Mouse (Mus musculus) telencephalon, adult 2 months (tissue): ENCODE data around the gene Ankrd44.

ENCODE experiments used
- DNase-seq: peaks from one replicate; pipeline ENCODE4 v3.0.0-alpha.2; 2011; ENCODE audit warnings: low read depth, low spot score

The Ankrd44 gene

GRCm38 (mm10) chr1:54850077-54850476 lies 76.1 kb downstream of the Ankrd44 start:
- no peak for DNase-seq

- DNase-seq: no peak
These were observed 78.9 kb downstream of the Ankrd44 start for GRCm38 (mm10) chr1:54847238-54847637.

DNA sequence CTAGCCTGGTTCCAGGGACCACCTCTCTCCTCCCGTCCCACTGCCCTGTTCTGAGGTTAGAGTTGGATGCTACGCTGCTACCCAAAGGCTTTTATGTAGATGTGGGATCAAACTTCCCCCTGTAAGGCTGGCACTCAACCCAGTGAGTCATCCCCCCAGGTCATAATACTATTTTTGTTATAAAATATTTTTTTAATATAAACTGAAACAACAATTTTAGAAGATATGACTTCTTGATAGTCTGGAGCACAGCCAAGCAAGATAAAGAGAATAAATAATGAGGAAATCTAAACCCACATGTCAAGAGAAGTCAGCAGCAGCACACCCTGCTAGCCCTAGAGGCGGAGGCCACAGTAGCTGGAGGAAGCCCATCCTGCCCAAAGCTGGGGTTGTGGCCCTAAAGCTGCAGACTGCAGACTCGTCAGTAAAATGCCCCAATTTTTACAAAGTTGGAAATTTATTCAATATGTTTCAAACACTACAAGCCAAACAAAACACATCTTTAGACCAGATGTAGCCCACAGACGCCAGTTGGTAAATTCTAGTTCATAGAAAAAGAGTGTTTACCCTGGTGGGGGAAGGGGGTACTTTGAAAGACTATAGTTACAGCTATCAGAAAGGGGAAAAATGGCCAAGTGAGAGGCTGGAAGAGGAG lies 79.7 kb downstream of the Ankrd44 start:
- DNase-seq: no peak

- DNase-seq: no peak
These were observed 81.8 kb downstream of the Ankrd44 start for GRCm38 (mm10) chr1:54844361-54844760.

DNA sequence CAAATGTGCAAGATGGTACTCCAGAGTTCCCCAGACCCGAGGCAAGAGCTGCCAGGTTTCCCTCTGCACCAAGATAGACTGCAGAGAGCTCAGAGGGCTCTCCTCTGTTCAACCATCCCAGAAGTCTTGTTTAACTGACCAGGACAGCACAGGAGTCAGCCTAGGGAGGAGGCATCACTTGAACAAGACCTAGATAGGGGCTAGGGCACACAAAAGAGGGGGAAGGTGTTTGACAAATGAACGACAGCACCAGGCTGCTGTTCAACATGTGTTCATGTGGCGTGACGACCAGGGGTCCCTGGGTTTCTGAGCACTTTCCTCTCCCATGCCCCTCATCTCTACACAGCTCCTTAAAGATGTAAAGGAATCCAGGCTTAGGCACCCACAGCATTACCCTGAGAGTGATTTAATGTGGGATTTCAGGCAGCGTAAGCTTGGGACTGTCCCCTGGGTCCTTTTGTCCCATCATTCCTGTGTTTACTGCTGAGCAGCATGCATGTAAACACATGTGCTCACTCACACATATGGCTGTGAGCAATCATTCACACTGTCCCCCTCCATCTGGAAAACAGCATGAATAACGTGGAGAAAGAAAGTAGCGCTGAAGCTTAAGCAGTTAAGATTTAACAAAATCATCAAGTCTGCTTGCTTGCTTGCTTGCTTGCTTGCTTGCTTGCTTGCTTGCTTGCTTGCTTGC lies 83.3 kb downstream of the Ankrd44 start:
- no peak for DNase-seq

- no peak for DNase-seq
These were observed 84.4 kb downstream of the Ankrd44 start for GRCm38 (mm10) chr1:54841788-54842187.

- DNase-seq: no peak
These were observed 86.1 kb downstream of the Ankrd44 start for GRCm38 (mm10) chr1:54840040-54840439.

- no peak for DNase-seq
These were observed 87.7 kb downstream of the Ankrd44 start for GRCm38 (mm10) chr1:54838486-54838805.

GRCm38 (mm10) chr1:54837721-54838485 lies 88.3 kb downstream of the Ankrd44 start:
- peak; percentile 5 for DNase-seq

GRCm38 (mm10) chr1:54835661-54836205 lies 90.5 kb downstream of the Ankrd44 start:
- no peak for DNase-seq

DNA sequence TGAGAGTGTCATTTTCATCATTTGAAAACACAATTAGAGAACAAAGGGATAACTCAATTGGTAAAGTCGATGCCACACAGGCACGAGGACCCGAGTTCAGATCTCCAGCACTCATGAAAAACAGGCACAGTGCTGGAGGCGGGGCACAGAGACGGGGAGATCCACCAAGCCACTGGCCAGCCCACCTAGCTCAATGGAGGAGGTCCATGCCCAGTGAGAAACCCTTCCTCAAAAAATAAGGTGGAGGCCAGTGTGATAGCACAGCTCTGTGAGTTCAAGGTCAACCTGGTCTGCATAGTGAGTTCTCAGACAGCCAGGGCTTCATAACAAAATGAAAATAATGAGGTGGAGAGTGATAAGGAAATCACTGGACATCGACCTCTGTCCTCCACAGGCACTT lies 93.0 kb downstream of the Ankrd44 start:
- no peak for DNase-seq

GRCm38 (mm10) chr1:54832765-54833164 lies 93.4 kb downstream of the Ankrd44 start:
- peak; percentile 41 for DNase-seq

- DNase-seq: no peak
These were observed 96.0 kb downstream of the Ankrd44 start for GRCm38 (mm10) chr1:54830223-54830622.

- no peak for DNase-seq
These were observed 96.4 kb downstream of the Ankrd44 start for GRCm38 (mm10) chr1:54829681-54830213.

GRCm38 (mm10) chr1:54827827-54828226 lies 98.4 kb downstream of the Ankrd44 start:
- no peak for DNase-seq

DNA sequence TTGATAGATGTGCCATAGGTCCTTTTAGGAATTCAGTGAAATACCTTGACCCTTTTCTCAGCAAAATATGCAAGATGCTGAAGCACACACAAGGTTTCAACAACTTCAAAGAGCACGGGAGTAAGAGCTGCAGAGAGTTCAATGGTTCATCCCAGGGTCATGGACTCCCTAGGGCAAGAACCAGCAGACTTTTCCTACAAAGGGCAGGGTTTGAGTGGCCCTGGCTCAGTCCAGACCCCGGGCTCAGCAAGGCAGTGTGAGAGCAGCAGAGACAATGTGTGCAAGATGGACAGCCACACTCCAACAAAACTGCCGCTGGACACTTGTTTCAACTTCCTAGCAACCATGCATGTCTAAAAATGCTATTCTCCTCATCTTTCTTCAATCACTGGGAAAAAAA lies 98.8 kb downstream of the Ankrd44 start:
- no peak for DNase-seq

GRCm38 (mm10) chr1:54826426-54826986 lies 99.7 kb downstream of the Ankrd44 start:
- DNase-seq: no peak

GRCm38 (mm10) chr1:54825718-54826425 lies 100.3 kb downstream of the Ankrd44 start:
- DNase-seq: no peak

DNA sequence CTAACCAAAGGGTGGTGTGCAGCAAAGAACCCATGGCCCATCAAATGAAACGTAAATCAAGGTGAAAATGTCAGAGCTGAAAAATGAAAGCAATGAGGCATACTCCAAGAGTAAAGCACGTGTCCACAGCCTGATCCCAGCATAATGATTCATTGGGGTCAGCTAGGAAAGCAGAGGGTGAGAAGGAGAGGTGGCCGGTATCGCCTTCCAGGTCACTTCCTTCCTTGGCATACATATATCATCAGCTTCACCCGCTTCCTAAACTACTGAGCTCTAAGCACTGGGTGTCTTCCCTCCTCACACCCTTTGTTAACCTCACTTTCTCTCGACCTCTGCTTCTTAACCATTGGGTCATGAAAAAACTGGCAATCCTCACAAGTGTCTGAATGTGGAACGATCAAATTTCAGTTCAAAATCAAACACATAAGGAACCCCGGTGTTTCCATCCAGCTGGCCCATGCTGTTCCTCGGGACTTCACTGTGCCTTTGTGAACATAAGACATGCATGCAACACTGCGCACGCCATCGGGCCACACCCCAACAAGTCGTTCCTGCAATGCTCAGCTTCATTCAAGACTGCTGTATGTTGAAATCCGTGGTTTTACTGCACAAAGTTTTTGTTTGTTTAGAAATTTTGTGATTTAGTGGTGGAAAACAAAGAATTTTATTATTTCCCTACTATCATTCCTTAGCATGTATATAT lies 101.9 kb downstream of the Ankrd44 start:
- DNase-seq: no peak

GRCm38 (mm10) chr1:54821797-54822196 lies 104.4 kb downstream of the Ankrd44 start:
- DNase-seq: peak; percentile 47
